Mouse (Mus musculus): ENCODE data around the gene Actr8.

Gene Actr8

DNA sequence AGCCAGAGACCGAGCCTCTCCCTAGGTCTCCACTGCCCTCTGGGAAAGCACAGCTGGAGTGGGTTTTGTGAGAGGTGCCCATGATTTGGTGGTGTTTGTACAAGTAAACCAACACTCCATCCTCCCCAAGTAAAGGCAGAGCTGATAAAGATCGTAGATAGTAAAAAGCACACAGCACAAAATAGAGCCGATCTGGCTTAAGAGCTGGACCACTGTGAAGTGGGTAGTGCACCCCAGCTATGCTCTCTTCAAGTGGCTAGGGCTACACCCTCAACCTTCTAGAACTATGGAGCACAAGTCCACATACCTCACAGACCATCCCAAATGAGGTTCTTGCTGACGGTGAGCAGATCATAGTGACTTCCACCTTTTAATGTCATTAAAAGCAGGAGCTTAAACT is 61.3 kb downstream of the Actr8 start:
- no peak for DNase-seq (ENCODE audit: low spot score in 2 of 2)

DNA sequence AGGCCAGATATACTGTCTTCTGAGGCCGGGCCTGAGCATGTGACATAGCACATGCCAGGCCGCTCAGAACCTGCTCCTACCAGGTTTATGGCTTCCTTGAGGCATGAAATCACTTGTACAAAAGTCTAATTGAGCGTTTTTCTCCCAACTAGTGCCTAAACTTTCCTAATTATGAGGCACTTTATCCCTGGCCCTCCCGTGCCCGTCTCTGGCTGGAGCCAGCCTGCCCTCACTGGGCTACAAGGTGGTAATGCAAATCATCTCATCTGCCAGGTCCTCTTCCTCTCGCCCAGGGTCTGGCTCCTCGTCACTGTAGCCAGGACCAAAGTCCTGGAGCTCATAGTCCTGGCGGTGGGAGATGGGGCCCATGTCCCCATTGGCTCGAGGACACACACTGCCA is 63.7 kb downstream of the Actr8 start:
- DNase-seq (ENCODE audit: low spot score in 2 of 2): no peak

GRCm38 (mm10) chr14:30043356-30043940 is 65.3 kb downstream of the Actr8 start:
- no peak for DNase-seq (ENCODE audit: low spot score in 2 of 2)

- DNase-seq (ENCODE audit: low spot score in 2 of 2): no peak
Observed at GRCm38 (mm10) chr14:30045239-30045638, 67.1 kb downstream of the Actr8 start.

- no peak for DNase-seq (ENCODE audit: low spot score in 2 of 2)
Observed at GRCm38 (mm10) chr14:30045704-30046220, 67.6 kb downstream of the Actr8 start.

GRCm38 (mm10) chr14:30046976-30047375 is 68.8 kb downstream of the Actr8 start:
- no peak for DNase-seq (ENCODE audit: low spot score in 2 of 2)

DNA sequence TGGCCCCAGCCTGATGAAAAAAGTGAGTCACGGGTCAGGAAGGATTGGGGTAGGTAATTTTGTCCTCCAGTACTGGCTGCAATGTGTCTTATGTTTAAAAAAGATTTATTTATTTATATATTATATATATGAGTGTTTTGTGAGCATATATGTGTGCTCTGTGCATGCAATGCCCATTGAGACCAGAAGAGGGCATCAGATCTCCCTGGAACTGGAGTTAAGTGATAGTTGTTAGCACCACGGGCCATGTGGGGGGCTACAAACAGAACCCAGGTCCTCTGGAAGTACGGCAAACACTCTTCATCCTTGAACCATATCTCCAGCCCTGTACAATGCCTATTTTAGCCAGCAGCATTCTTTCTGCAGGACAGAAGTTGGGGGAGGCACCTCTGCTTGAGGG is 69.9 kb downstream of the Actr8 start:
- no peak for DNase-seq (ENCODE audit: low spot score in 2 of 2)

DNA sequence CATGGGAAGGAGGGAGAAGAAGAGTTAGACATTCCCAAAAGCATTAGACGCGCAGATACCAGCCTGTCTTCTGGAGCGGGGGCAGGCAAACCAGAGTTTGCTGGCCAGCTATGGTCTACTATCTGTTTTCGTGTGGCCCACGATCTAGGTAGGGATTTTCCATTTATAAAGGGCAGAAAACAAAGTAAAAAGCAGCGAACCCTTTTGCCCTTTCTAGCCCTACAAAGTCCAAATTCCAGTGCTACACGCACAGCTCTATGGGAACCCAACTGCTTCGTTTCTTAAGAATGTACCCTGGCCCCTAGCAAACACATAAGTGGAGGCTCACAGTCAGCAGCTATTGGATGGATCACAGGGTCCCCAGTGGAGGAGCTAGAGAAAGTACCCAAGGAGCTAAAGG is 72.1 kb downstream of the Actr8 start:
- DNase-seq (ENCODE audit: low spot score in 2 of 2): no peak

- DNase-seq (ENCODE audit: low spot score in 2 of 2): no peak
Observed at GRCm38 (mm10) chr14:30054922-30055321, 76.8 kb downstream of the Actr8 start.
